Mouse (Mus musculus) forelimb bud, embryonic 11.5 days (tissue): ENCODE results near the gene Asah2.

Experiments used
- DNase-seq: peaks from one replicate; pipeline ENCODE4 v3.0.0-alpha.2; 2012; ENCODE audit warnings: low read depth, low spot score

Gene Asah2

GRCm38 (mm10) chr19:31975882-31976281 lies 132.1 kb downstream of the Asah2 start:
- DNase-seq: no peak

- DNase-seq: peak; percentile 87
Observed at GRCm38 (mm10) chr19:31971998-31972397, 136.0 kb downstream of the Asah2 start.

- DNase-seq: no peak
Observed at GRCm38 (mm10) chr19:31971405-31971804, 136.6 kb downstream of the Asah2 start.

- no peak for DNase-seq
Observed at GRCm38 (mm10) chr19:31967933-31968532, 140.0 kb downstream of the Asah2 start.

- no peak for DNase-seq
Observed at GRCm38 (mm10) chr19:31963147-31963546, 144.9 kb downstream of the Asah2 start.

GRCm38 (mm10) chr19:31960434-31960833 lies 147.6 kb downstream of the Asah2 start:
- no peak for DNase-seq

- no peak for DNase-seq
Observed at GRCm38 (mm10) chr19:31956359-31956758, 151.7 kb downstream of the Asah2 start.

- no peak for DNase-seq
Observed at GRCm38 (mm10) chr19:31954696-31955095, 153.3 kb downstream of the Asah2 start.

GRCm38 (mm10) chr19:31954267-31954666 lies 153.7 kb downstream of the Asah2 start:
- DNase-seq: no peak

GRCm38 (mm10) chr19:31953799-31954198 lies 154.2 kb downstream of the Asah2 start:
- DNase-seq: no peak

GRCm38 (mm10) chr19:31950793-31951489 lies 157.1 kb downstream of the Asah2 start:
- no peak for DNase-seq
